Mouse (Mus musculus): ENCODE measurements around the gene Dnmt3c. TPM values are rescaled to one million over a fixed set of nuclear protein-coding genes. Genes with fewer than 3 reads are reported as not detected.
"Not testable (repeated sequence)": the region's sequence is repeated elsewhere in the genome, so short reads cannot be mapped to it uniquely, and the experiment has no call there.

Gene Dnmt3c
- polyA plus RNA-seq (2016; fragmentation: Nextera tagmentation; extraction: Ambion mirVana), result not detected in 2 replicates

DNA sequence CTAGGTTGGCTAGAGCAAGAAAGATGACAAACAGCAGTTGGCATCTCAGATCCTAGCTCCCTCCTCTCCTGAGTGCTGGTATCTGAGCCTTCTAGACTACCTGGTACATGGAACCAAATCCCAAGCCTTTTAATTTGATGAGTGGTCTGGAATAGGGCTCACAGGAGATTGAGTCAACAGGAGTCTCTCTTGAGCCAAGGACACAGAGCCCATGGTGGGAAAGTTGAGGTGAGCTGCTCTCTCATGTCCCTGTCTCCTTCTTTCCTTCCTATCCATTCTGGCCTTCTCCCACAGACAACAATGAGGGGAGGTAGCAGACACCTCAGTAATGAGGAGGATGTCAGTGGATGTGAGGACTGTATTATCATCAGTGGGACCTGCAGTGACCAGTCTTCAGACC, at the start of gene Dnmt3c:
Gene Dnmt3c, plus strand, starts transcription at position 301 of the 400 bp plus-strand sequence.
- Histone ChIP-seq H3K9me3 (no peaks in the 10 kb centered on the region), H3K27ac (replicated peaks) (no peak within 1 kb of the TSS), H3K4me2 (replicated peaks) (no peak within 1 kb of the TSS), H3K36me3 (no peaks in the 10 kb centered on the region), H3K27me3 (no peaks in the 10 kb centered on the region), H3K4me3 (no peak within 1 kb of the TSS), H3K4me1 (no peaks in the 10 kb centered on the region), H3K9ac (replicated peaks) (no peak within 1 kb of the TSS)
- ATAC-seq (ENCODE audit: low FRiP score, low read depth), result no peak

DNA sequence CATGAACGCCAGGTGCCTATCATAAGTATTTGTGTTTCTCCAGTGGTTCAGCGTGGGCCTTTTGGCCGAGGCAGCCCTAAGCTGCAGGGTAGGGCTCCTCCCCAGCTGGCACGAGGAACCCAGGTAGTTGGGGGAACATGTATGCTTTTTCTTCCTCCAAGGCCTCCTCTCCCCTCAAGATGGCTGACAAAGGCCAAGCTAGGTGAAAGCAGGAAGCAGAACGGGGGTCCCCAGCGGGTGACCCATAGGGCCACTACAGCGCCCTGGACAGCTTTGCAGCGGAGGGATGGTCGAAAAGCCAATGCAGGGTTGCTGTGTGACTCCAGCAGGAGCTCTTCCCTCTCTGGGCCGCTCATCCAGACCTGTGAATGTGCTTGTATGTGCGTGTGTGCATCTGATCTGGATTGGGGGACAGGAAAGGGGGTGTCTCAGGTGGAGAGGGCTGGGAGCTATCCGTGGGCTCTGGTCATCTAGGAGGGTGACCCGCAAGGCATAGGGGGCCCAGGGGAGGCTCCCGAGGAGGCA, 47.6 kb upstream of the Dnmt3c start:
- WGBS, result 15% methylated on average over 14 of the region's 14 CpGs
- Histone ChIP-seq H3K9ac (replicated peaks) (peak overlapping the region; percentile 89), H3K27me3 (peaks cover 16% of the 10 kb centered on the region), H3K27ac (replicated peaks) (0 out of 2 replicates have a peak overlapping the region, but pooled peaks have one; percentile 67), H3K4me1 (peaks cover 22% of the 10 kb centered on the region), H3K4me2 (replicated peaks) (peak overlapping the region; percentile 92), H3K9me3 (no peaks in the 10 kb centered on the region), H3K36me3 (no peaks in the 10 kb centered on the region), H3K4me3 (peak overlapping the region; percentile 89)
- ATAC-seq (ENCODE audit: low FRiP score, low read depth), result peak; percentile 50; the same call in 1 of the 2 replicates

DNA sequence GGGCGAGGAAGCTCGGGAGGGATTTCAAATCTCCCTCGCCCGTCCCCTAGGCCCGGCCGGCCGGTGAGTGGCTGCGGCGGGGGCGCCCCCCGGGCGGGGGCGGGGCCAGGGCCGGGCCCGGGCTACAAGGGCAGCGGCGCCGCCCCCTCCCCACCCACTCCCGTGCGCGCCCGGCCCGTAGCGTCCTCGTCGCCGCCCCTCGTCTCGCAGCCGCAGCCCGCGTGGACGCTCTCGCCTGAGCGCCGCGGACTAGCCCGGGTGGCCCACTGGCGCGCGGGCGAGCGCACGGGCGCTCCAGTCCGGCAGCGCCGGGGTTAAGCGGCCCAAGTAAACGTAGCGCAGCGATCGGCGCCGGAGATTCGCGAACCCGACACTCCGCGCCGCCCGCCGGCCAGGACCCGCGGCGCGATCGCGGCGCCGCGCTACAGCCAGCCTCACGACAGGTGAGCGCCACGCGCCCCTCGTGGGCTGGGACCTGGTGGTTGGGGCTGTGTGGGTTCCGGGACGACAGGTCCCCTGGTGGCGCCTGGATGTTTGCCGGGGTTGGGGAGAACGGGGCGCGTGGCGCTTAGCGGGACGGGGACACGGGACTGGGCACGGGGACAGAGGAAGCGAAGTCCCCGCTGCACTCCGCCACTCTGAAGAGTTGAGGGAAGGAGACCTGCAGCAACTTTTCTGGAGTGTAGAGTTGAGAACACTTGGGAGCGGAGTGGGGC, 47.0 kb upstream of the Dnmt3c start, which contains the start of gene Dnmt3b:
Gene Dnmt3b, plus strand, starts transcription at position 153 of the 716 bp plus-strand sequence.
- H3K9ac ChIP-seq (replicated peaks), result peak within 1 kb of the TSS; percentile 89
- H3K4me3 ChIP-seq, result peak within 1 kb of the TSS; percentile 89
- WGBS, result under 1% methylated on average over 75 of the region's 93 CpGs
- H3K9me3 ChIP-seq, result no peaks in the 10 kb centered on the region
- peak; percentile 88 for ATAC-seq (ENCODE audit: low FRiP score, low read depth)
- H3K36me3 ChIP-seq, result no peaks in the 10 kb centered on the region
- peaks cover 16% of the 10 kb centered on the region for H3K27me3 ChIP-seq
- peak within 1 kb of the TSS; percentile 92 for H3K4me2 ChIP-seq (replicated peaks)
- H3K4me1 ChIP-seq, result peaks cover 22% of the 10 kb centered on the region
- H3K27ac ChIP-seq (replicated peaks), result peak within 1 kb of the TSS; percentile 67

DNA sequence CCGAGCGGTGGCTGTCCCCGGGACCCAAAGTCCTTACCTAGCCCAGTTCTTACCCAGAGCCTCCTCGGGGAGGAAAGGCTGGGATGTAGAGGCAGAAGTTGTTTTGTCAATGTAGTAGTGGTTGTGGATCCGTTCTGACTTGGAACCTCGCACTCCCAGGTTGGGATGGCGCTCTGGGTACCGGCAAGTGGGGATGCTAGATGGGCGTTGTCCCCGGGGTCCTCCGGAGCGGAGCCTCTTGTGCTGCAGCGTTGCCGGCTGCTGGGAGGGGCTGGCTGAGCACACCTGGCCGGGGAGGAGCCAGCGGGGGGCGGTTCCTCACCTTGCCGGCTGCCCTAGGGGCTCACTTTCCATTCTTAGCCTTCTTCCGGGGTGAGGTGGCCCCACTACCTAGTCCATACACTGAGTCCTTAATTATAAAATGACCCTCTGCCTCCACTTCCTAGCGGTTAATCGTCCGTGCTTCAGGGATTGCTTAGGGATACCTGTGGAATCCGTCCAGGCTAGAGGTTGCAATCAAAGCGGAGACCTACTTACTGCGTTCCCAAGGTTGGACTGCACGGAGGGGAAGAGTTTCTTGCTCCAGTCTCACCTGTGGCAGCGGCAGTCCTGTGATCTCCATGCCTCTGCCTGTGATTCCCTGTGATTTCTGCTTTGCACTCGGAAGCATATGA, 46.3 kb upstream of the Dnmt3c start:
- under 1% methylated on average over 28 of the region's 28 CpGs for WGBS
- peak; percentile 31 for ATAC-seq (ENCODE audit: low FRiP score, low read depth)
- no peaks in the 10 kb centered on the region for H3K9me3 ChIP-seq
- H3K27me3 ChIP-seq, result peaks cover 16% of the 10 kb centered on the region
- no peaks in the 10 kb centered on the region for H3K36me3 ChIP-seq
- H3K4me2 ChIP-seq (replicated peaks), result peak overlapping the region; percentile 92
- no peak overlapping the region for H3K27ac ChIP-seq (replicated peaks)
- H3K4me1 ChIP-seq, result peaks cover 22% of the 10 kb centered on the region
- peak overlapping the region; percentile 89 for H3K4me3 ChIP-seq
- H3K9ac ChIP-seq (replicated peaks), result peak overlapping the region; percentile 89

DNA sequence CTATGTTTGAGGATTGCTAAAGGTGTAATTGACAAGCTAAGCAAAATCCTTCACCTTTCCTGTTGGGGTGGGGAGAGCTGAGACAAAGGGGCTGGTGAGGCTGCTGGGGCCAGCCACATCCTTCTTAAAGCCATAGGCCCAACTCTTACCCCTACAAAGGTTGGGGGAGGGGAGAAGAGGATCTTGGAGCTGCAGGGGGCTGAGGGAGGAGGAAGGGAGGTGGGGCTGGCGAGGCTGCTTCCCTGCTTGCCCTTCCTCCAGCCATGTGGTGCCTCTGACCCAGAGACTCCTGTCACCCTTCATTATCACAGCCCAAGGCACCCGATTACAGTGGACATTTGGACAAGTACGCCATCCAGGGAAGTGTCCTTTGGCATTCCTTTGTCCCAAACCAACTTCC, 44.8 kb upstream of the Dnmt3c start:
- H3K4me3 ChIP-seq, result no peak overlapping the region
- peaks cover 16% of the 10 kb centered on the region for H3K27me3 ChIP-seq
- no peaks in the 10 kb centered on the region for H3K9me3 ChIP-seq
- no peaks in the 10 kb centered on the region for H3K36me3 ChIP-seq
- no peak for ATAC-seq (ENCODE audit: low FRiP score, low read depth)
- no peak overlapping the region for H3K4me2 ChIP-seq (replicated peaks)
- 39% methylated on average over 3 of the region's 3 CpGs for WGBS
- no peak overlapping the region for H3K27ac ChIP-seq (replicated peaks)
- H3K9ac ChIP-seq (replicated peaks), result no peak overlapping the region
- peaks cover 22% of the 10 kb centered on the region for H3K4me1 ChIP-seq

DNA sequence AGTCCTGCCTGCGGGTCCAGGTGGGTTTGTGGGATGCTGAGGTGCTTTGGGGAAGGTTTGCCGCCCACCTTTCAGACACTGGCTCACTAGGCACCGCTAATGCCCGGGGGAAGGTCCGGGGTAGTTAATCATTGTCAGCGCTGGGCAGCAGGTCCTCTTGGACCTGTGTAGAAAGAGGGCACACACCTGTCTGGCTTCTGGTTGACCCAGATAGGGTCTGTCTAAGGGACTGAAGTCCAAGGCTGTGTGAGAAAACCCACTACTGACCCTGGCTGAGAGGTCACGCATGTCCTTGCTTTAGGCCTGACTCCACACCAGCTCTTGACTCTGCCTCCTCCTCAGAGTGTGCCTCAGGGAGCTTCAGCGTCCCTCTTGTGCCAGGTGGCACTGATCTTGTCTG, 38.8 kb upstream of the Dnmt3c start:
- not testable (repeated sequence) for ATAC-seq (ENCODE audit: low FRiP score, low read depth); H3K9ac ChIP-seq (replicated peaks); H3K4me1 ChIP-seq; H3K27ac ChIP-seq (replicated peaks); H3K36me3 ChIP-seq; H3K4me3 ChIP-seq; H3K9me3 ChIP-seq; H3K4me2 ChIP-seq (replicated peaks); H3K27me3 ChIP-seq
- WGBS, result 92% methylated on average over 8 of the region's 8 CpGs

DNA sequence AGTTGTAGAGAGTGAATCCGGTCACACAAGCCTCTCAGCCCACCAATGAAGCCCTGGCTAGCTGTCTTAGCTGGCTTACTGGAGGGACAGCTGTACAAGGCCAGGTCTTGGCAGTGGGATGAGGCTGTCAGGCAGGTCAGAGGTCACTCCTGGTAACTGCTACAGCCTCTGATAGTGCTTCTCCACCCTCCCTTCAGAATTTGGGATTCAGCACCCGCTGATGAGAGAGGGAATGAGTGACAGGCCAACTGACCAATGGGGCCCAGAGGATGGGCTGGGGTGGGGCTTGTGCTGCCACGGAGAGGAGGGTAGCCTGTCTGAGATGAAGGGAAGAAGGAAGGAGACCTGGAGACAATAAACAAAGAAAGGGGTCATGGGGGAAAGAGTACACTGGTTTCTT, 35.8 kb upstream of the Dnmt3c start:
- Histone ChIP-seq H3K4me3 (no peak overlapping the region), H3K9me3 (no peaks in the 10 kb centered on the region), H3K36me3 (0 out of 2 replicates have a peak, but pooled peaks cover 7% of the 10 kb centered on the region), H3K27ac (replicated peaks) (no peak overlapping the region), H3K9ac (replicated peaks) (no peak overlapping the region), H3K27me3 (no peaks in the 10 kb centered on the region), H3K4me1 (no peaks in the 10 kb centered on the region), H3K4me2 (replicated peaks) (no peak overlapping the region)
- no peak for ATAC-seq (ENCODE audit: low FRiP score, low read depth)
- 42% methylated on average over 3 of the region's 3 CpGs for WGBS

DNA sequence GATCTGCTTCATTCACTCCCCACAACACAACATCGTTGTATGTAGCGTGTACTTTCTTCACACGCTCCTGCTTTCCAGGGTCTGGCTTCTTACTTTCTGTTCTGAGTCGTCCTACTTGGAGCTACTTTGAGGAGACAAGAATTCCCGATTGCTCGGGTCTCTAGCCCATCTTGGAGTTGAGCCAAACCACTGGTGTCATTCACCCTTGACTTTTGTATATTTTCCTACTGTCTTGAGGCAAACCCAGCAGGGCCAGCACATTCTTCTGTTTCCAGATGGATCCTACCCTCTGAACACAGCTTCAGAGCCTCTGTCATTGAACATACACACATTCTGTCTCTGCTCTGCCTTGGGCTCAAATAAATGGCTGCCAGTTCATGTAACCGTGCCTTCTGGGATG, 31.1 kb upstream of the Dnmt3c start:
- no peak overlapping the region for H3K9ac ChIP-seq (replicated peaks)
- H3K4me1 ChIP-seq, result no peaks in the 10 kb centered on the region
- ATAC-seq (ENCODE audit: low FRiP score, low read depth), result no peak
- no peak overlapping the region for H3K4me3 ChIP-seq
- H3K36me3 ChIP-seq, result peaks cover 12% of the 10 kb centered on the region; the same call in 1 of the 2 replicates
- H3K4me2 ChIP-seq (replicated peaks), result no peak overlapping the region
- no peak overlapping the region for H3K27ac ChIP-seq (replicated peaks)
- no peaks in the 10 kb centered on the region for H3K9me3 ChIP-seq
- H3K27me3 ChIP-seq, result no peaks in the 10 kb centered on the region
- 94% methylated on average over 7 of the region's 7 CpGs for WGBS

DNA sequence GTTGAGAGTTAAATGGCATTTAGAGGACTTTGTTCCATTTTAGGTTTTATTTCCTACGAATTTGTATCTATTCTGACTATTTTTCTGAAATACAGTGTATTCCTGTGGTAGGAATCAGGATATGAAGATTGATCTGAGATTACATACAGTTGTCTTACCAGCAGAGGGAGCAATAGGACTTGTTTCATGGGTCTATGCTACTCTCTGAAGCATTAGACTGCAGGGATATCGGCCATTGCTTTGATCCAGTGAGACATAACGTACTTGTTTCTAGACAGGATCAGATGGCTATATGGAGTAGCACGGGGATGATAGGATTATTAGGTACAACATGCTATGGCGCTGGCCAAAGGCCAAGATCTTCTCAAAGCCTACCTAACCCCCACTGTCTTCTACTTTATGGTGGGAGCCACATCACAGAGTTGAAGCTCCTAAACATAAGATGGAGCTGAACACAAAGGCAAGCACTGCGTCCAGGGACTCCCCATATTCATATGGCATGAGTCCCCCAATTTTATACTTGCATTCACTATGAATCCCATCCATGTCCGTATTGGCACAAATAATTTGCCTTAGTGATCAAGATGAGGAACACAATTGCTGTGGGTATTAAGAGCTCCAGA, 27.6 kb upstream of the Dnmt3c start:
- H3K9me3 ChIP-seq, result no peaks in the 10 kb centered on the region
- H3K36me3 ChIP-seq, result peaks cover 5% of the 10 kb centered on the region; the same call in 1 of the 2 replicates
- H3K4me1 ChIP-seq, result no peaks in the 10 kb centered on the region
- no peaks in the 10 kb centered on the region for H3K27me3 ChIP-seq
- no peak overlapping the region for H3K27ac ChIP-seq (replicated peaks)
- no peak overlapping the region for H3K4me3 ChIP-seq
- ATAC-seq (ENCODE audit: low FRiP score, low read depth), result no peak
- no peak overlapping the region for H3K9ac ChIP-seq (replicated peaks)
- H3K4me2 ChIP-seq (replicated peaks), result no peak overlapping the region
- WGBS, result 68% methylated on average over 7 of the region's 7 CpGs

DNA sequence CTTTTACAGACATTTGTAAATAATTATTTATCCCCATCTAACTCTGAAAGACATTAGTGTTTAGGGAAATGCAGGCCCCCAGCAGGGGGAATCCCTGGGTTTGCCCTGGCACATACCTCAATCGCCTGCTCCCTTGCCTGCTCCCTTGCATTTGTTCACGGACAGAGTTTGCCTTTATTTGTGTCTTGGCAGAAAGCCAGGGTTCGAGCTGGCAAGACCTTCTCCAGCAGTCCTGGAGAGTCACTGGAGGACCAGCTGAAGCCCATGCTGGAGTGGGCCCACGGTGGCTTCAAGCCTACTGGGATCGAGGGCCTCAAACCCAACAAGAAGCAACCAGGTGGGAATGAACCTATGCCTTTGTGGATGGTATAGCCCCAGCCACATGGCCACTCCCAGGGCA, 26.3 kb upstream of the Dnmt3c start:
- Histone ChIP-seq H3K4me2 (replicated peaks) (no peak overlapping the region), H3K9me3 (no peaks in the 10 kb centered on the region), H3K9ac (replicated peaks) (no peak overlapping the region), H3K4me1 (no peaks in the 10 kb centered on the region), H3K27me3 (no peaks in the 10 kb centered on the region), H3K27ac (replicated peaks) (no peak overlapping the region), H3K36me3 (peaks cover 11% of the 10 kb centered on the region; the same call in 1 of the 2 replicates), H3K4me3 (no peak overlapping the region)
- WGBS, result 82% methylated on average over 5 of the region's 5 CpGs
- no peak for ATAC-seq (ENCODE audit: low FRiP score, low read depth)

DNA sequence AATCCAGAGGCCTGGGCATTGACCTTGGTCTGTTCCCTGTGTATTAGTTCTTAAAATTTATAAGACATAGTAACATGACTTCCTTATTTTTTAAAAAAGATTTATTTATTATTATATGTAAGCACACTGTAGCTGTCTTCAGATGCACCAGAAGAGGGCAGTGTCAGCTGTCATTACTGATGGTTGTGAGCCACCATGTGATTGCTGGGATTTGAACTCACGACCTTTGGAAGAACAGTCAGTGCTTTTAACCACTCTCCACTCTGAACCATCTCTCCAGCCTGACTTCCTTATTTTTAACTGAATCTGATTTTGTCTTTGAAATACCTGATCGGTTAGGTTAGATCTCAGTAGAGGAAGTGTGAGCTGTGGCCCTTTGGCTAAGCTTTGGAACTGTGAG, 23.8 kb upstream of the Dnmt3c start:
- WGBS, result 97% methylated on average over 2 of the region's 2 CpGs
- no peak overlapping the region for H3K4me2 ChIP-seq (replicated peaks)
- H3K4me3 ChIP-seq, result no peak overlapping the region
- ATAC-seq (ENCODE audit: low FRiP score, low read depth), result no peak
- no peak overlapping the region for H3K27ac ChIP-seq (replicated peaks)
- no peaks in the 10 kb centered on the region for H3K27me3 ChIP-seq
- H3K9me3 ChIP-seq, result no peaks in the 10 kb centered on the region
- no peaks in the 10 kb centered on the region for H3K4me1 ChIP-seq
- H3K36me3 ChIP-seq, result peaks cover 24% of the 10 kb centered on the region; the same call in 1 of the 2 replicates
- no peak overlapping the region for H3K9ac ChIP-seq (replicated peaks)

DNA sequence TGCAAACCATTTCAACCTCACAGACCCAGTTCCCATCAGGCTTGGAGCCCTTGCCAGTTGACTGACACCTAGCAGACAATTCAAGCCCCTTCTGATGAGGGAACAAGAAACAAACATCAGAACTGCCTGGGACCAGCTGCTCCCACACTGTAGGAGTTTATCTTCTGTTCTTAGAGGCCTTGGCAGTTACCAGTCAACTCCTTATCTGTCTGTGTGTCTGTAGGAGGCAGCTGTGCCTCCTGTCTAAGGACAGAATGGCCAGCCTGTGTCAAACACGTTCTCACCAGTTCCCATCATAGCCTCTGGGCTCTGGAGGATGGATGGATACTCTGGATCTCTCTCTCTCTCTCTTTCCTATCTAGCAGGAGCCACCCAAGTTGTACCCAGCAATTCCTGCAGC, 21.1 kb upstream of the Dnmt3c start:
- H3K36me3 ChIP-seq, result peaks cover 27% of the 10 kb centered on the region
- H3K27ac ChIP-seq (replicated peaks); H3K9ac ChIP-seq (replicated peaks); H3K4me1 ChIP-seq; H3K4me3 ChIP-seq; ATAC-seq (ENCODE audit: low FRiP score, low read depth); H3K9me3 ChIP-seq; H3K4me2 ChIP-seq (replicated peaks); H3K27me3 ChIP-seq: not testable (repeated sequence)
- 94% methylated on average over 1 of the region's 1 CpGs for WGBS

Measured in midbrain, embryonic 12.5 days (tissue).